Mouse (Mus musculus) R1 (cell line): Measurements from ENCODE around the gene Mex3d.
"Not testable (repeated sequence)": the region's sequence is repeated elsewhere in the genome, so short reads cannot be mapped to it uniquely, and the experiment has no call there.

ENCODE experiments used
- DNase-seq: peaks from one replicate; pipeline ENCODE4 v3.0.0-alpha.2; 2018; ENCODE audit warnings: low read depth, low spot score

Gene Mex3d

DNA sequence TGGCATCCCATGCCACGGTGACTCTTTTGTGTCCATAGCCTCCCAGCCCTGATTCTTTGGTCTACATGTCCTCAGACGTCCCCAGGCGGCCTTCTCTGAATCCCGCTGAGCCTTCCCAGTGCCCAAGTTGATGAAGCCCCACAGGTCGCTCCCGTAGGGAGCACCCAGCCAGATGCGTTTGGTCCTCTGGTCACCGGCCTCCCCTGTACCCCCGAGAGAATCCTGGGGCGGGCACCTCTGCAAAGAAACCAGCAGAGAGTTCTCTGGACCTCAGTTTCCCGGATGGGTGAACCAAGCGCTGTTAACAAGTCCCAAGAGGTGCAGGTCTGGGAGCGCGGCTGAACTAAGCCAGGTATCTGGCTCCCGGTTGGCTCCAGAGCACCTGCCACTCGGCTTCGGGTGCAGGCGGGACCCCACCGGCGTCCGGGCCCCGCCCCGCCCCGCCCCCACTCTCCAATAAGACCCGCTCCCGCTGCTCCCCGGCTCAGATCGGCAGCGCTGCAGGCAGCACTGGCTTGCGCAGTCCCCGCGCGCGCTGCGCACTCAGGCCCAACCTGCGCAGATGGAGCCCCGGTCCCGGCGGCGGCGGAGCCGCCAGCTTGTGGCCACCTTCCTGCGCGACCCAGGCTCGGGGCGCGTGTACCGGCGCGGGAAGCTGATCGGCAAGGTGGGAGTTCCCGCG lies 31.3 kb downstream of the Mex3d start, which contains the start of gene Plk5:
Gene Plk5 (plus strand): TSS at position 459 of the 682 bp plus-strand sequence.
- DNase-seq, result peak; percentile 62

- no peak for DNase-seq
These were observed 32.0 kb downstream of the Mex3d start for GRCm38 (mm10) chr10:80355431-80355830.

DNA sequence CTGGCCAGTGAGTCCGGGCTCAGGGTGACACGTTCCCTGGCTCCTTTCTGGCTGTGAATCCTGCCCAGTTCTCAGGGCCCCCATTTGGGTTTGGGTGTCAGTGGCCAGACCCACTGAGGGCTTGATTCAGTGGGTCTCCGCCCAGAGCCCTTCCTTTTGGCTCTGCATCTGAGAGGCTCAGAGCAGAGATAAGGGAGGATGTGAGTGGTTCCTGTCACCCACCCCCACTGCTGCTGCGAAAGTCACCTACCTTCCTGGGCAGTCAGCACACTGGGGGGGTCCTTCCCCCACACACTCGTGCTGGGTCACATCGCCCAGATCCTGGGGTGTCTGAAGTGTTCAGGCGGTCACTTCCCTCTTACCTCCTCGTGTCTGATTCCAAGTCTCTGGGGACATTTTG lies 34.7 kb downstream of the Mex3d start:
- no peak for DNase-seq

DNA sequence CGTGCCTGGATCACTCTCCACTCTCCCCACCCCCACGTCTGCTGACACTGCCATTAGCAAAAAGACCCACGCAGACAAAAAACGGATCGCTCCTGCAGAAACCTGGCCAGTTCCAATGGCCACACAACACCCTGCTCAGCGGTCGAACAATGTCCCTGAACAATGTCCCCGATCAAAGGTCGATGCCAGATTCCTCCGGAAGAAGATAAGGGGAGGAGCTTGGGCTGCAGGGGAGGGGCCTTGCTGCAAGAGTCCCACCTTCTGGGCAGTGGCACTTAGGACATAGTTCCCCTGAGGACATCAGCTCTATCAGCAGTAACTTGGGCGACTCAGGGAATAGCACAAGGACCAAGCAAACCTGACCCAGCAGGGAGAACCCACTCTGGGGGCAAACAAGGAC lies 35.6 kb downstream of the Mex3d start:
- DNase-seq, result no peak

DNA sequence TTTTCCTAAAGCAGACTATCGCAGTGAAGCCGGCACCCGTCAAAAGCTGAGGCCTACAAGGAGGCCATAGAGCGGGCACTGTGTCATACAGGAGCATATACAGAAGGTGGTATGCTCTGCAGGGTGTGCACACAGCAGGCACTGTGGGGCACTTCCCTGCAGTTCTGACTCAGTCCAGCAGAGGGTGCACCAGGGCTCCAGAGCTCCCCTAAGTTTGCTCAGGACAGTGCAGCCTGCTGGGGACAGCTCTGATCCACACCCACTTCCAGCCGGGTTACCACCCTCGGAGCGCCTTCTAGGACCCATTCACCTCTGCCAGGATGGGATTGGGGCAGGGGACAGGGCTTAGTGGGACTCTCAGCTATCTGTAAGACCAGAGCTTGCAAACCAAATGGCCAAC lies 37.2 kb downstream of the Mex3d start:
- DNase-seq, result peak; percentile 88

GRCm38 (mm10) chr10:80348981-80349380 lies 38.5 kb downstream of the Mex3d start:
- no peak for DNase-seq

DNA sequence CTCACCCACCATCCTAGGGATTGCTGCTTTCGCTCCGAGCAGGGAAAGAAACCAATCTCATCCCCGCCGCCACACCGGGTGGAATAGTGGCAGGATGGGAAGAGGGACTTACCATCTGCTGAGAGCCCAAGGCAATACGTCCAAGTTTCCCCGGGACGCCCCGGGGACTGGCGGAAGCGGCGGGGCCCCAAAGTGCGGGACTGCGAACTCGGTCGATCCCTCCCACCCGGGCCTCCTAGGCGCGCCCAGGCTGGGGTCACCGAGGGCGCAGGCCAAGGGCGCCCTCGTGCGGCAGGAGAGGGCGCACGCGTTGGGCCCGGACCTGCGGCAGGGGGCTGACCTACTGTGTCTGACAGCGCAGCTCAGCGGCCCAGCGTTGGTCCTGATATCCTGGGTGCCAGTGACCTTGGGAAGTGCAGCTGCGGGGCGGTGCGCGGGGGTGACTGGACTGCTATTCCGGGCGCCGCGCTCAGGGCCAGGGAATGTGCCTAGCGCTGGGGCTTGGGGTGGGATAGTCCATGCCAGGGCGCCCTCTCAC lies 39.1 kb downstream of the Mex3d start, which contains the start of gene Adamtsl5:
Gene Adamtsl5 (minus strand): TSS at position 169 of the 538 bp plus-strand sequence.
- peak; percentile 75 for DNase-seq

- no peak for DNase-seq
These were observed 39.9 kb downstream of the Mex3d start for GRCm38 (mm10) chr10:80347514-80347967.

GRCm38 (mm10) chr10:80345929-80346328 lies 41.5 kb downstream of the Mex3d start:
- DNase-seq, result not testable (repeated sequence)

DNA sequence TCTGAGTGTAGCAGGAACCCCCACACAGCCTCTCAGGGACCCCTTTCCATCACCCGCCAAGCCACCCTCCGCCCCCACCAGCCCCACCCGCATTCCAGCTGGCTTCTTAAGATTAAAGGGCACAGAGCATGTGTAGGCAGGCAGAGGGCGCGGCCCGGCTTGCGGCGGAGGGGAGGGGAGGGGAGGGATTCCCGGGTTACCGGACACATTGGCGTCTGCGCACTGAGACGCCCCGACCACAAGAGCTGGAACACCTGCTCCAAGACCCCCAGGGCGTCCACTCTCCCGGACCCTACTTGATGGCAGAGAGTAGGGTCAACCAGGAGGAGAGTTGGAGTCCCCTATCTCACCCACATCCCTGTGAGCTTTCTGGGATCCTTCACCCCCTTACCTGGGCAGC lies 42.3 kb downstream of the Mex3d start:
- DNase-seq, result no peak

- peak; percentile 75 for DNase-seq
These were observed 43.3 kb downstream of the Mex3d start for GRCm38 (mm10) chr10:80344131-80344661.

- no peak for DNase-seq
These were observed 44.0 kb downstream of the Mex3d start for GRCm38 (mm10) chr10:80343425-80343895.

DNA sequence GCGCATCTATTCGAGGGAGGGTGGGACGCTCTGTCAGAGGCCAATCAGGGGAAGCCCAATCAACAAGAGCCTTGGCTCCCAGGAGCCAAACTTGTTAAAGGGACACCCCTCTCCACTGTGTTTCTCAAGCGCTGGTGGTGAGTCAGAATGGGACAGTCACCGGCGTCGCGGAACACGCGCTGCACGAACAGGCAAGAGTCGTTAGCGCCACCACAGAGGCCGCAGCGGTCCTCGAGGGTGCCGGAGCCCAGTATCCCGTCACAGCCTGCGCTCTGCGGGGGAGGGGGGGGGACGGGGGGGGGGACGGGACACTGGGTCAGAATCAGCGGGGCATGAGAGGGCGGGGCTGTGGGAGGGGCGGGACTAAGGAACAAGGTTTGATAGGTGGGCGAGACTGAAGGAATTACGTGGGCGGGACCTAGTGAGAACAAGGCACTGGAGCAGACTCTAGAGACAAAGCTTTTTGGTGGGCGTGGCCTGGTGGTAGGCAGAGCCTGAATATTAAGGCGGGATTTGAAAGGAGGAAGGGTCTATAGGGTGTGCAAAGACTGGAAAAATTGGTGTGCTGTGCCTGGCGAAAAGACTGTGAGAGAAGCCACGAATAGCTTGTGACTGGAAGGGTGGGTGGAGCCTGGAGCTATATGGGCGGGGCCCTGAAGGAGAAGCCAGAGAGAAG lies 44.6 kb downstream of the Mex3d start:
- DNase-seq, result peak; percentile 98

DNA sequence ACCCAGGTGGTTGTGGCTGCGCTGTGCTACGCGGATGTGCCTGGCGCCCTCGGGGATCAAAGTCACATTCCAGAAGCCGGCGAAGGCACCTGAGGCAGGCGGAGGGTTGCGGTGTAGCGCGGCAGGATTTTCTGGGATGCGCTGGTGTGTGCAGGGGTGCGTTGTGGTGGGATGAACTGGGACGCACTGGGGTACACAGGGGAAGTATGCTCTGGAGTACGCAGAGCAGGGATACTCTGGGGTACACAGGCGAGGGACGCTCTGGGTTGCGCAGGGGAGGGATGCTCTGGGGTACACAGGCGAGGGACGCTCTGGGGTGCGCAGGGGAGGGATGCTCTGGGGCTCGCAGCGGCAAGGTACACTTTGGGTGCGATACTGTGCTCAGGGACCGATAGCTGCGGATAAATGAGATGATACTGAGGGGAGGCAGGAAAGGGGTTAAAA lies 45.1 kb downstream of the Mex3d start:
- DNase-seq, result no peak

DNA sequence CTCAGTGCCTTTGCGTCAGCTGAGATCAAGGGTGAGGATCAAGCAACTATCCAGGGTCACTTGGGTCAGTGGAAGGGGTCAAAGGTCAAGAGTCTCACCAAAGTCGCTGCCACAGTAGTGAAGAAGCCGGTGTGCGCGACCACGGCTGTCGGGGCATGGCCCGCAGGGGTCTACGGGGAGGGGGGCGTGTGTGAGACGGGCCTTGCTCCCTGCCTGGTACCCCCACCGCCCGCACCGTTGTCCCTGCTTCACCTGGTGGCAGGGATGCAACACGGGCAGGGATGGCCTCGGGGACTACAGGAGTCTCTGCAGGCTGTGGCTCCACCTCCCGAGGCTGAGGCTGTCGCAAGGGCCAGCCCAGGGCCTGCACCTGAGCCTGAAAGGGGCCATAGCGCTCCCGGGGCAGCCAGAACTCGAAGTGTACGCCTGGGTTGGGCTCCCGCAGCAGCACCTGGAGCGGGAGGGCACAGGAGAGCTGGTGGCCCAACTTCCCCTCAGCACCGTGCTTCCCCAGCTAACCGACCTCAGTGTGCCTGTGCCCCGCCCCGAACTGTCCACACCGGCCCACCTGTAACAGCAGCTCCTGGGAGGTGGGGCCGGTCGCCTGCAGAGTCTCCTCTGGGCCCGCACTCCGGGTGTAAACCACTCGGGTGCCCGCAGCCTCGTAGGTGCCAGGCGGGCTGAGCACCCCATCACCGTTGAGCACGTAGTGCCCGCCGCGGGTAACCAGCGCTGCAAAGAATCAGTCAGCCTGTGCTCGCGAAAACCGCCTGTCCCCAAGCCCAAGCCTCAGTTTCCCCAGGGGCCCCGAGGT lies 45.8 kb downstream of the Mex3d start:
- no peak for DNase-seq

DNA sequence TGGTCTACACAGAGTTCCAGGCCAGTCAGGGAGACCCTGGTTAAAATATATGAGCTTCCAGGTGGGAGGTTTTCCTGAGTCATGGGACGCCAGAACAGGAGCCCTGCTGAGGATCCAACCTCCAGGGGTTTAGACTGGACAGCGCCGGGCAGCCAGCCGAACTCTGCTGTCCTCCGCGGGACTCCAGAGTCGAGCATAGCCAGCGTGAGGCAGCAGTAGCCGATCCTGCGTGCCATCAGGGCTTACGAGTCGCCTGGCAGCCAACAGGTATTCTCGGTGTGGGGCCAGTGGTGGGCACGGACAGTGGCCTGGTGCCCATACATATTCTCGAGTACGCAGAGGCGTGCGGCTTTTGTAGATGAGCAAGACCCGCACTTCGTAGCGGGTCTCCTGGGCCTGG lies 46.4 kb downstream of the Mex3d start:
- DNase-seq, result no peak

DNA sequence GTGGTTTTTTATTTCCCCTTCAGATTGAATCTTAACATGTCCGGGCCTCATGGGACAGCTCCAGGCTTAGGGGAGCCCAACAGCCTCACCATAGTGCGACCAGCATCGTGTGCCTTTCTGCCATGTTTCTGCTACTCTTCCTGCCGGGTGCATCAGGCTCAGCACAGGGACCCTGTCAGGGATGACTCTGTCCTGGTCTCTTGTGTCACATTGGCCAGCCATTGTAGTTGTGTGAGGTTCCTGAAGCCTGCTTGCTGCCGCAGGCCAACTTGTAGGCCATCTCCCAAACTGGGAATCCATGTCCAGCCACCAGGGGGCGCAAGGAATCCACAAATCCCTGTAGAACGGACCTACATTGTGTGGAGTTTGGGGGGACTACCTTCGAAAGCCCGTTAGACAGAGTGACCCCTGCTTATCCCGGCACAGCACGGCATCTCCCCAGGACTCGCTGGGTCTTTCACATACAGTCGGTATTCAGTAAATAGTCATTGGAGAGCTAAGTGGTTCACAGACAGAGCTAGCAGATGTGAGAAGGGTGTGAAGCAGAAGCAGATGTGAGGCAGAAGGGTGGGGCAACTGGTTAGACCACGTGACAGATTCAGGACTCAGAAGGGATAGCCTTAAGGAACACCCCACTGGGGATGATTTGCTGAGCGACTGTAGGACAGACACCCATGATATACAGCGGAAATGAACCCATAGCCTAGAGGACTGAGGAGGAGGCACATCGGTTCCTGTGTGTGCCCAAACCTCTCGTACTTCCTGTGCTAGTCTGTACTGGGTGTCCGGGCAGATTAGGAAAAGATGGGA lies 47.3 kb downstream of the Mex3d start:
- DNase-seq, result peak; percentile 92

DNA sequence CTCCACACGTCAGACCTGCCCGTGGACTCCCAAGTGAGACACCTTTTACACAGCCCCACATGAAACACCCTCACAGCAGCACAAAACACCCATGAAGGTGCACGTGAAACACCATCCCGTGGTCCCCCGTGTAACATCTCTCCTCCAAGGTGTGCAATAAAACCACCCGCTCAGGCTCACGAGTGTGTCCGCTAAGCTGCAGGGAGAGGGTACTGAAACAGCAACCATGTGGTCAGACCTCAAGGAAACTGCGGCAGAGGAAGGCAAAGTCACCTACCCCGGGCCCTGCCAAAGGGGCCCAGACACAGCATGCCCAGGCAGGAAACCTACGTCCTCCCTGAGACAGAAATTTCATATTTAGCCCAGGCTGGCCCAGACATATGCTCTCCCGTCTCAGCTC lies 51.2 kb downstream of the Mex3d start:
- DNase-seq, result no peak

GRCm38 (mm10) chr10:80332525-80332989 lies 54.9 kb downstream of the Mex3d start:
- no peak for DNase-seq
